Mouse (Mus musculus): Measurements from ENCODE around the gene Ddx4. TPM values are rescaled to one million over a fixed set of nuclear protein-coding genes. Genes with fewer than 3 reads are reported as not detected.
"Not testable (repeated sequence)": the region's sequence is repeated elsewhere in the genome, so short reads cannot be mapped to it uniquely, and the experiment has no call there.

The Ddx4 gene
- total RNA-seq, 1 experiment from 2014 or later = 20.5 TPM

GRCm38 (mm10) chr13:112645529-112646186, 6.6 kb downstream of the Ddx4 start:
- no peak; a peak in 1 of 4 replicates for ATAC-seq (replicated peaks in 1 of 2; ENCODE audit: insufficient read depth in 1 of 2, low FRiP score in 2 of 2, low TSS enrichment in 1 of 2, low read depth in 1 of 2, poor library complexity in 2 of 2, severe bottlenecking in 2 of 2)

GRCm38 (mm10) chr13:112644996-112645395, 7.3 kb downstream of the Ddx4 start:
- no peak for ATAC-seq (replicated peaks in 1 of 2; ENCODE audit: insufficient read depth in 1 of 2, low FRiP score in 2 of 2, low TSS enrichment in 1 of 2, low read depth in 1 of 2, poor library complexity in 2 of 2, severe bottlenecking in 2 of 2)

- peak; percentile 44 to 53; a peak in 1 of 4 replicates for ATAC-seq (replicated peaks in 1 of 2; ENCODE audit: insufficient read depth in 1 of 2, low FRiP score in 2 of 2, low TSS enrichment in 1 of 2, low read depth in 1 of 2, poor library complexity in 2 of 2, severe bottlenecking in 2 of 2)
These were observed 9.4 kb downstream of the Ddx4 start for GRCm38 (mm10) chr13:112642897-112643296.

DNA sequence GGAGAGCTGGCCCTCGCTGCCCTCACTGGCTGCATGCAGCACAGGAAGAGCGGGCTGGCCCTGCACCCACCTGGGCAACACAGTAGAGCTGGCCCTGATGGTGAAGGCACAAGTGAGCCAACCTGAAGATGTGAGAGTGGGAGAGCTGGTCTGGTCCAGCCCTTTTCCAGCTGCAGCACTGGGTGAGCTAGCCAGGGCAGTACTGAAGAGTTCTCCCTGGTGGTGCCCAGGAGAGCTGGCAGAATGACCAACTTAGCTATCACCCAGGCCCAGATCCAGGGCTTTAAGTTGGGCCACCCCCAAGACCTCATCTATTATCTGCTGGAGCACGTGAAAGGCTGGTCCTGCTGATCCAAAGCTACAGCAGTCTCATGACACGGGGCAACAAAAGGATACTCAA, 13.2 kb downstream of the Ddx4 start:
- ATAC-seq (replicated peaks in 1 of 2; ENCODE audit: insufficient read depth in 1 of 2, low FRiP score in 2 of 2, low TSS enrichment in 1 of 2, low read depth in 1 of 2, poor library complexity in 2 of 2, severe bottlenecking in 2 of 2) = peak; percentile 28 to 34; a peak in 1 of 4 replicates

GRCm38 (mm10) chr13:112636498-112636897, 15.8 kb downstream of the Ddx4 start:
- no peak for ATAC-seq (replicated peaks in 1 of 2; ENCODE audit: insufficient read depth in 1 of 2, low FRiP score in 2 of 2, low TSS enrichment in 1 of 2, low read depth in 1 of 2, poor library complexity in 2 of 2, severe bottlenecking in 2 of 2)

DNA sequence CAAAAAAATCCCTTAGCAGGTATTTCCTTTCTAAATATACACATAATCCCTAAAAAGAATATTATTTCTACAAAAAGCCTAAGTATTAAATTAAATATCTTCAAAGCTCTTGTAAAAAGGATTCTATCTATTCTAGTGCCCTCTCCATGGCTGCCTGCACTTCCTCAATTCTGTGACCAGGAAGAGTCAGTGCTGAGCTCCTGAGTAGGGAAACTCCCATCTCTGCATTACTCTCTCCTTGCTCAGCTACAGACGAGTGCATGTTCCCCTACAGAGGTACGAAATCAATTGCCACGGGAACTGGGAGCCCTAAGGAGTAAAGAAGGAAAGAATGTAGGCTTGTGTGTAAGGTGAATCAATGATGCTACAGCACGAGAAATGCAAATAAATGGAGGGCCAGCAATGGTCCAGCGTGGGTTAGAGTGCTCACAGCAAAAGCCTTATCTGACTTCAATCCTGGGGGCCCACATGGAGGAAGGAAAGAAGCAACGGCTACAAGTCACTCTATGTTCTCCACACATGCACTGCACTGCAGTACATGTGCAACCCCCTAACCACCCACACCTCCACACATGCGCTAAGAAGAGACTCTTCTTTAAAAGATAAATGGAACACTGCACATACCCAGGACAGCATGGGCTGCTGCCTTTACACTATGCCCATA, 17.0 kb downstream of the Ddx4 start:
- peak; percentile 77 to 91 for ATAC-seq (replicated peaks in 1 of 2; ENCODE audit: insufficient read depth in 1 of 2, low FRiP score in 2 of 2, low TSS enrichment in 1 of 2, low read depth in 1 of 2, poor library complexity in 2 of 2, severe bottlenecking in 2 of 2)

- ATAC-seq (replicated peaks in 1 of 2; ENCODE audit: insufficient read depth in 1 of 2, low FRiP score in 2 of 2, low TSS enrichment in 1 of 2, low read depth in 1 of 2, poor library complexity in 2 of 2, severe bottlenecking in 2 of 2) = no peak
These were observed 26.7 kb downstream of the Ddx4 start for GRCm38 (mm10) chr13:112625566-112625965.

DNA sequence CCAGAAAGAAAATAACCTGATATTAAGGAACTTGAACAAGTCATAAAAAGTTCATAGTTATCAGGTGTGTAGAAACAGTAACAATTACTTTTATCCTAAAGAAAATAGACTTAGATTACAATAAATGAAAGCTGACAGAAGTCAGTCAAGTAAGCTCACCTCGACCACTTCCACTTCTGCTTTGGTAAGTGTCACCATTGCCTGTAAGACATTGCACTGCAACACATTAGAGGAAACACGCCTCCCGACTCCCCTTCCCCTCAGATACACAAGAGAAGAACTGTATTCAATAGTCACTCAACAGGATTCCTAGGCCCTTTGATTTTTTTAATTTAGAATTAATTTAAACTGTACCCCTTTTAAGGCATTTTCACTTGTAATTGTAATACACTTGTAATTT, 27.7 kb downstream of the Ddx4 start:
- ATAC-seq (replicated peaks in 1 of 2; ENCODE audit: insufficient read depth in 1 of 2, low FRiP score in 2 of 2, low TSS enrichment in 1 of 2, low read depth in 1 of 2, poor library complexity in 2 of 2, severe bottlenecking in 2 of 2) = peak; percentile 59 to 60; a peak in 2 of 4 replicates

DNA sequence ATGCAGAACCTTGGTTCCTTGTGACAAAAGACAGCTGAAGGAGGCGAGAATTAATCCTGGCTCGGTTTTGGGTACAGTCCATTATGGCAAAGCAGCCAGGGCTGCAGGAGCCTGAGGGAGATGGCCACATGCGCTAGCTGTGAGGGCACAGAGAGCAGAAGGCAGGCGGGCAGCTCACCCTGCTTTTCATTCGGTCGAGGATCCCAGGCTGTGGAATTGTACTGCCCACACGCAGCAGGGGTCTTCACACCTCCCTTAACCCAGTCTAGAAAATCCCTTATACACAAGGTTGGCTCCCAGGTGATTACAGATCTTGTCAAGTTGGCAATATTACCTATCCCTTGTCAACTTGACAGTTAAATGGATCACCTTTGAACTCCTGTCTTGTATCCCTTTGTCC, 28.6 kb downstream of the Ddx4 start:
- ATAC-seq (replicated peaks in 1 of 2; ENCODE audit: insufficient read depth in 1 of 2, low FRiP score in 2 of 2, low TSS enrichment in 1 of 2, low read depth in 1 of 2, poor library complexity in 2 of 2, severe bottlenecking in 2 of 2) = no peak

DNA sequence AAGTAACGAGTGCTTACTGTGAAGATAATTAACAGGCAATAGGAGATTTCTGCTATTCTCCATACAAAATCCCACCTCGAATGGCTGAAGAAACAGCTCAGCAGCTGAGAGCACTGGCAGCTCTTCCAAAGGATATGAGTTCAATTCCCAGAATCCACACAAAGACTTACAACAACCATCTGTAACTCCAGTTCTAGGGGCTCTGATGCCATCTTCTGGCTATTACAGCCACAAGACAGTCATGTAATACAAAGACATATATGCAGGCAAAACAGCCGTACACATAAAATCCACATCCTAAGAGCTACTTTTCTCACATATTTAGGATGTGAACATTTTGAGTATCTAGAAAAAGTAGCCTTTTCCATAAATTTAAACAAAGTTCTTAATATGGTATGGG, 30.7 kb downstream of the Ddx4 start:
- no peak for ATAC-seq (replicated peaks in 1 of 2; ENCODE audit: insufficient read depth in 1 of 2, low FRiP score in 2 of 2, low TSS enrichment in 1 of 2, low read depth in 1 of 2, poor library complexity in 2 of 2, severe bottlenecking in 2 of 2)

- ATAC-seq (replicated peaks in 1 of 2; ENCODE audit: insufficient read depth in 1 of 2, low FRiP score in 2 of 2, low TSS enrichment in 1 of 2, low read depth in 1 of 2, poor library complexity in 2 of 2, severe bottlenecking in 2 of 2) = no peak
These were observed 43.7 kb downstream of the Ddx4 start for GRCm38 (mm10) chr13:112608606-112609005.

DNA sequence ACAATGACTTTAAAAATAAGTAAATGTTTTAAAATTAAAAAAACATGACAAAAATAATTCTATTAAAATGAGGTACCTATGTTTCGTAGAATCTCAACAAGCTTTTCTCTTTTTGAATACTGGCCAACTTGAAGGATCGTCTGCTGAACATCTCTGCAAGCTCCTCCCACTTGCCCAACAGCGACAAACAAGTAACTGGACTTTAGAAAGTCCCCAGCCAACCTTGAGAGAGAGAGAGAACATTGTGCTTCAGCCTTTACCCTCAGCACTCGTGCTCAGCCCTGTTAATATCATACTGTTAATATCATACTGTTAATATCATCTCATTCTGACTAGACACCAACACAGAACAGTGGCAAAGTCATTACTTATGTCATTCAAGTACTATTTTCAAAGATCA, 47.9 kb downstream of the Ddx4 start:
- ATAC-seq (replicated peaks in 1 of 2; ENCODE audit: insufficient read depth in 1 of 2, low FRiP score in 2 of 2, low TSS enrichment in 1 of 2, low read depth in 1 of 2, poor library complexity in 2 of 2, severe bottlenecking in 2 of 2) = no peak

- ATAC-seq (replicated peaks in 1 of 2; ENCODE audit: insufficient read depth in 1 of 2, low FRiP score in 2 of 2, low TSS enrichment in 1 of 2, low read depth in 1 of 2, poor library complexity in 2 of 2, severe bottlenecking in 2 of 2) = no peak
These were observed 48.4 kb downstream of the Ddx4 start for GRCm38 (mm10) chr13:112603839-112604238.

DNA sequence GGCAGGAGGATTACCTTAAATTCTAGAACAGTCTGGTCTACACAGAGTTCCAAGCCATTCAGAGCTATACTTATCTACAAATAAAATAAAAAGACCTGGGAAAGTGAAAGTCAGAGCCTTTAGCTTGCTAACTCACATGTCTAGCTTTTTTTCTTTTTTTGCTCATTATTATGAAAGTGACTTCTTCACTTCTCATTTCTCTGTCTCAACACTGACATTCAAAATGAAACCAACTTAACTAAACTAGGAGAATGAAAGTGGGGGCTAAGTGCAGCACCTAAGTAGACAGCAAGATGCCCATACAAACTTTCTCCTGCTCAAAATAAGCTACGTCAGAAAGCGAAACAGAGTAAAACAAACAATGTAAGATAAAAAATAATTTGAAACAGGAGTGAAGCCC, 49.7 kb downstream of the Ddx4 start:
- no peak for ATAC-seq (replicated peaks in 1 of 2; ENCODE audit: insufficient read depth in 1 of 2, low FRiP score in 2 of 2, low TSS enrichment in 1 of 2, low read depth in 1 of 2, poor library complexity in 2 of 2, severe bottlenecking in 2 of 2)

- ATAC-seq (replicated peaks in 1 of 2; ENCODE audit: insufficient read depth in 1 of 2, low FRiP score in 2 of 2, low TSS enrichment in 1 of 2, low read depth in 1 of 2, poor library complexity in 2 of 2, severe bottlenecking in 2 of 2) = not testable (repeated sequence)
These were observed 58.0 kb downstream of the Ddx4 start, which contains the start of gene Il31ra for GRCm38 (mm10) chr13:112594260-112594659. Gene Il31ra, minus strand, starts transcription at chr13:112594360.

DNA sequence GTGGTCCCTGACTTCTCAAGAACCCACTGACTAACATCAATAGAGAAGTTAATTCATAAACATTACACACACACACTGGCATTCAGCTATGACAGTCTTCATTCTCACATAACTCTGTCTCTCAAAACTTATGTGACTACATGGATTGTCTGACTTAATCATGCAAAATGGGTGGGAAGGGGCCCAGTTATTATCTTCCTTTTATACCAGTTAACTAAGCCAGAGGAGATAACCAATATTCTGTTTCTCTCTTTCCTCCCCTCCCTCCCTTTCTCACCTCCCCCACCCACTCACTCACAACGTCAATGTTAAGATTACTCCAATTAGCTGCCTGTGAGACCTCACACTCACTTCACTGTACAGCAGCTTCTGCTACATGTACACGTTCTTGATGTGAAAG, 62.0 kb downstream of the Ddx4 start:
- ATAC-seq (replicated peaks in 1 of 2; ENCODE audit: insufficient read depth in 1 of 2, low FRiP score in 2 of 2, low TSS enrichment in 1 of 2, low read depth in 1 of 2, poor library complexity in 2 of 2, severe bottlenecking in 2 of 2) = no peak

DNA sequence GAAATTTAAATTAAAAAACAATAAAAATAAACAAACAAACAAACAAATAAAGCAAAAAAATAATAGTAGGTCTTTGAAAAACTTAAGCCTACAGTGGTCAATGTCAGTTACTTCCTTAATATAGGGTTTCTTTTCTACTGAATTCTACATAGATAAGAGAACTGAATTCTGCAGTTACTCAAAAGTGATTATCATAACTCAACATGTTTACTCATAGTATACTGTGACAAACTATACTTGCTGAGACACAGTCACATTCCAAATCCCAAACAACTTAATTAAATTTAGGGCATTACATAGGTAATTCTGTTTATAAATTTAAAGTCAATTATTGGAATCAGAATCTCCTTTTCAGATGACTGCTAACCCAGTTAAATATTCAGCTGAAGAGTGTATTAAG, 62.6 kb downstream of the Ddx4 start:
- no peak for ATAC-seq (replicated peaks in 1 of 2; ENCODE audit: insufficient read depth in 1 of 2, low FRiP score in 2 of 2, low TSS enrichment in 1 of 2, low read depth in 1 of 2, poor library complexity in 2 of 2, severe bottlenecking in 2 of 2)

DNA sequence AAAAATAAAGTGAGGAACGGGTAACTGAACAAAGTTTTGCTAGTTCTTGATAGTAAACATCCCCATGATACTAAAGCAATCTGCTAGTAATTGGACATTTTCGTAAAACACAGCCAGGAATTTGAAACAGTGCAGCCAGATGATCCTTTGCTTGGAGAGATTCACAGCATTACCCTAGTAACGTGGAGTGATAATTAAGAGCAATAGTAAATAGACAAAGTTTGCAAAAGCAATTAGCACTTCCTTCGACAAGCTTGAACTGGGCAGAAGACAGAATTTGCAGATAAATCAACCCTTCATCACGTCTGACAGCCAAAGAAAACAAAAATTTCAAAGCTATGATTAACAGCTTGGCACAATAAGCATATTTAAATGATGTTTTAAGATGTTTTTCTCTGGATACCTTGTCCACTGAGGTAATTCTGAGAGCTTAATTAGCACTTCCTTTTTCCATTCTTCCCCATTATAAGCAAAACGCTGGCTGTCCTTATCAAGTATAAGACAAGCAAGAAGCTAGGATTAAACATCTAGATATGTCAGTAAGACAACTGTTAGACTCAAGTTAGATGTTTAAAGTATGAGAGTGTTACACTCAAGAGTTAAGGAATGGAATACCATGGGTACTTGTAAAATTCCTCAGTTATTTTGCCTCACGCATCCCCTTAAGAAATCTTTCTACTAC, 67.6 kb downstream of the Ddx4 start:
- ATAC-seq (replicated peaks in 1 of 2; ENCODE audit: insufficient read depth in 1 of 2, low FRiP score in 2 of 2, low TSS enrichment in 1 of 2, low read depth in 1 of 2, poor library complexity in 2 of 2, severe bottlenecking in 2 of 2) = no peak
